Mouse (Mus musculus): ENCODE measurements around the gene Hadha. TPM values are rescaled to one million over a fixed set of nuclear protein-coding genes. Genes with fewer than 3 reads are reported as not detected.

Hadha gene
- polyA plus RNA-seq, 1 experiment from 2014 or later, result 213 TPM

DNA sequence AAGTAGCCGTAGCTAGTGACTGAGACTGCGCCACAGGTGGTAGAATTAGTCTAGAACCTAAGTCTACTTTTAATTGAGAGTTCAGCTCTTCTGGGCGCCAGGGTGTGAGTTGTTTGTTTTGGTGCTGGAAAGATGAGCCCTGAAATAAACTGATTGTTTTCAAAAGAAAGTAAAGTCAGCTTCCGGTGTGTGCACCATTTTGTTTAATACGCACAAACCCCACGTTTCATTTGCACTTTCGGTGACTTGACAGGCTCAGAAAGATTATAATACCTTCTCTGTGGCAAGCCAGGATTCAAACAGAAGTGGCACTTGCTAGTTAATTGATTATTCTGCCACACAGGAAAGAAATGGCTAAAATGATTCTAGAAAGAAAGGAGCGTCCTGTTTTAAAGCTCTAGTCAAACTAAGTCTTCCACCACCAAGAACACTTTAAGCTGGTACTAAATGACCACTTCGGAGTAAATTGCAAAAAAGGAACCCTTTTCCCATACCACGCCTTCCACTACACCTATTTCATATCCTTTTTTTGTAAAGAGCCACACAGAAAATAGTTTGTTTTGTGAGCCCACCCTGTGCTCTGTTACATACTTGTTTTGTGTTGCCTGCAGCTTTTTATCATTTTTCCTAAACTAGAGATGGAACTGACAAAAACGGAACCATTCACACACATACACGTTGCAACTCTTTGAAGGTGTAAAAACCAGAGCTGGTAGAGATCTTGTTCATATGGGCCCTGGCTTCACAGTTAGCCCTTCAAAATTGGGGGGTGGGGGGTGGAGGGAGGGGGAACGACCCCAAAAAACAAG is 1.1 kb upstream of the Hadha start:
- no peak for DNase-seq (ENCODE audit: low spot score)
- H3K9ac ChIP-seq (ENCODE audit: low read length), result peak overlapping the region; percentile 89
- 21% methylated on average over 13 of the region's 13 CpGs for WGBS
- H3K4me1 ChIP-seq (replicated peaks; ENCODE audit: control insufficient read depth, insufficient read depth), result no peaks in the 10 kb centered on the region
- no peaks in the 10 kb centered on the region for H3K36me3 ChIP-seq (ENCODE audit: control insufficient read depth, insufficient read depth, low read length)
- no peak for TF ChIP-seq EP300 (optimal IDR thresholded peaks at IDR 0.05)
- TF ChIP-seq CTCF (IDR thresholded peaks at IDR 0.05; ENCODE audit: low read depth), result peak; percentile 13; the same call in 1 of the 2 replicates
- no peaks in the 10 kb centered on the region for H3K27me3 ChIP-seq (ENCODE audit: control insufficient read depth, insufficient read depth, low read length)
- peak overlapping the region; percentile 70 for H3K4me2 ChIP-seq (replicated peaks; ENCODE audit: low read depth)
- no peaks in the 10 kb centered on the region for H3K9me3 ChIP-seq (ENCODE audit: control insufficient read depth, low read length)
- H3K27ac ChIP-seq (replicated peaks), result peak overlapping the region; percentile 95
- peak overlapping the region; percentile 88 for H3K4me3 ChIP-seq (ENCODE audit: low read depth, low read length)
- no peak for ATAC-seq (ENCODE audit: low FRiP score, low TSS enrichment)

DNA sequence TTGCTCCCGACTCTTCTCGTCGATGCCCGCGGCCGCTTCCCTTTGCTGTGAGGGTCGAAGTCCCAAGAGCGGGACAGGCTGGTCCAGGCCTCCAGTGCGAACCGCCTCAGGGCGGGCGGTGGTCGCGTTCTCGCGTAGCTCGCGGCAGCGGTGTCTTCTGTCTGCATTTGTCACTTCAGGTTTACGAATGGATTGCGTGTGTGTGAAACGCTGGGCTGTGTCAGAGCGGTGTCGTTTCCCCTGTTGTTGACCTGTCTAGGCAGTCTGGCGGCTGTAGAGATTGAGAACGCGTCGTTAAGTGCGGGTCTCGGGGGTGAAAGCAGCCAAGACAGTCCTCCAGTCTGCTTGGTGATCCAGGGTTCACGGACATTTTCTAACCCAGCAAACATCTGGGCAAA is 432 bp upstream of the Hadha start:
- TF ChIP-seq EP300 (optimal IDR thresholded peaks at IDR 0.05) (no peak), CTCF (IDR thresholded peaks at IDR 0.05; ENCODE audit: low read depth) (no peak)
- ATAC-seq (ENCODE audit: low FRiP score, low TSS enrichment), result peak; percentile 35
- H3K4me2 ChIP-seq (replicated peaks; ENCODE audit: low read depth), result peak overlapping the region; percentile 70
- peak overlapping the region; percentile 88 for H3K4me3 ChIP-seq (ENCODE audit: low read depth, low read length)
- 0% methylated on average over 31 of the region's 31 CpGs for WGBS
- no peaks in the 10 kb centered on the region for H3K27me3 ChIP-seq (ENCODE audit: control insufficient read depth, insufficient read depth, low read length)
- no peaks in the 10 kb centered on the region for H3K4me1 ChIP-seq (replicated peaks; ENCODE audit: control insufficient read depth, insufficient read depth)
- H3K9me3 ChIP-seq (ENCODE audit: control insufficient read depth, low read length), result no peaks in the 10 kb centered on the region
- H3K27ac ChIP-seq (replicated peaks), result peak overlapping the region; percentile 95
- H3K9ac ChIP-seq (ENCODE audit: low read length), result peak overlapping the region; percentile 89
- no peak for DNase-seq (ENCODE audit: low spot score)
- no peaks in the 10 kb centered on the region for H3K36me3 ChIP-seq (ENCODE audit: control insufficient read depth, insufficient read depth, low read length)

DNA sequence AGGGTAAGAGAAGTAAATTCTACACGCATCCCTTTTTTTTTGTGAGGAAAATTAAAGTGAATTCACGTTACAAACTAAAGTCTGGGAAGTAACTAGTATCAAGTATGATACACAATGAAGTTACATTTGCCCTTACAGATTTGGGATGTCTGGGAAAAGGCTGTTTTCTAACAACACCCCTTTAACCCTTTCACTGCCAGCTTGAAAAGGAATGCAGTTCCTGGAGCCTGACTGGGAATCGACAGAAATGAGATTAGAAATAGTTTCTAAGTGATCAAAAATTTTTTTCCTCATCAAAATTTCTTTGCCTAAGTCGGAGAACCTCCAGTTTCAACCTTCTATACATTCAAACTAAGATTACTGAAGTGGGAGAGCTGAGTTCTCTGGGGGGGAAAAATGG is 949 bp downstream of the Hadha start:
- WGBS, result 14% methylated on average over 4 of the region's 4 CpGs
- H3K4me2 ChIP-seq (replicated peaks; ENCODE audit: low read depth), result peak overlapping the region; percentile 70
- H3K9me3 ChIP-seq (ENCODE audit: control insufficient read depth, low read length), result no peaks in the 10 kb centered on the region
- H3K27me3 ChIP-seq (ENCODE audit: control insufficient read depth, insufficient read depth, low read length), result no peaks in the 10 kb centered on the region
- DNase-seq (ENCODE audit: low spot score) (no peak), ATAC-seq (ENCODE audit: low FRiP score, low TSS enrichment) (no peak)
- H3K4me3 ChIP-seq (ENCODE audit: low read depth, low read length), result peak overlapping the region; percentile 88
- peak overlapping the region; percentile 95; the same call in 1 of the 2 replicates for H3K27ac ChIP-seq (replicated peaks)
- no peak for TF ChIP-seq EP300 (optimal IDR thresholded peaks at IDR 0.05)
- no peak for TF ChIP-seq CTCF (IDR thresholded peaks at IDR 0.05; ENCODE audit: low read depth)
- 0 out of 2 replicates have a peak, but pooled peaks cover 3% of the 10 kb centered on the region for H3K36me3 ChIP-seq (ENCODE audit: control insufficient read depth, insufficient read depth, low read length)
- H3K4me1 ChIP-seq (replicated peaks; ENCODE audit: control insufficient read depth, insufficient read depth), result no peaks in the 10 kb centered on the region
- peak overlapping the region; percentile 89 for H3K9ac ChIP-seq (ENCODE audit: low read length)

DNA sequence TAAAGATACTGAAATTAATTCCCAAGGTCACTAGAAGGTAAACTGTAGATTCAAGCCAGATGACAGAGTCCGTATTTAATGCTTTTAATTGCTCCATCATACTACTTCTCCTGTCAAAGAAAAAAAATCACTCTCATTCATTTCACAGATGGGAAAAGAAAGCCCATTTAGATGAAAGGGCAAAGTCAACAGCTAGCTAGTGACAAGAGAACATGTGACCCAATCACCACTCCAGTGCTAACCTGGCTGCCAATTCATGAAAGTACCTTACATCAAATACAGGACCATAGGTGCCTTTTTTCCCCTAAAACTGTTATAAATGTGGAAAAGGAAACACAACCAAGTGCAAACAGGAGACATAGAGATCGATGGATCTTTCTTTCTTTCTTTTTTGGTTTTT is 1.7 kb downstream of the Hadha start:
- Histone ChIP-seq H3K4me2 (replicated peaks; ENCODE audit: low read depth) (0 out of 2 replicates have a peak overlapping the region, but pooled peaks have one; percentile 14), H3K9ac (ENCODE audit: low read length) (no peak overlapping the region), H3K4me1 (replicated peaks; ENCODE audit: control insufficient read depth, insufficient read depth) (no peaks in the 10 kb centered on the region), H3K9me3 (ENCODE audit: control insufficient read depth, low read length) (no peaks in the 10 kb centered on the region), H3K27me3 (ENCODE audit: control insufficient read depth, insufficient read depth, low read length) (no peaks in the 10 kb centered on the region), H3K36me3 (ENCODE audit: control insufficient read depth, insufficient read depth, low read length) (0 out of 2 replicates have a peak, but pooled peaks cover 3% of the 10 kb centered on the region), H3K27ac (replicated peaks) (no peak overlapping the region), H3K4me3 (ENCODE audit: low read depth, low read length) (no peak overlapping the region)
- DNase-seq (ENCODE audit: low spot score) (no peak), ATAC-seq (ENCODE audit: low FRiP score, low TSS enrichment) (no peak)
- 84% methylated on average over 2 of the region's 2 CpGs for WGBS
- TF ChIP-seq EP300 (optimal IDR thresholded peaks at IDR 0.05) (no peak), CTCF (IDR thresholded peaks at IDR 0.05; ENCODE audit: low read depth) (no peak)

DNA sequence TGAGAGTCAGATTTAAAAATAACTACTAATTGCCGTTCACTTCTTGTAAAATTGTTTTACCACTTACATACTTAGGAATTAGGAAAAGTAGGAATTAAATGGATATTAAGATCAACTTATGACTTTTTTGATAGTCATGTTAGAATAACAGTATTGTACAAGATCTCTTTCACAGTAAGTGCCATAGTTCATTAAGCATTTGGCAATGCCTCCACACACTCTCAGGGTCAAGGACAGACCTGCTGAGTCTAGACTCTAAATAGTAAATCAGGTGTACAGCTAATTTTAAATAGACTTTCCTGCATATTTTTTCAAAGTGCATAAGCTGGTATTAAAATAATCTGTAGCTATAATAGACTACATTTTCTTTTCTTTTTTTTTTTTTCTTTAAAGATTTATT is 2.5 kb downstream of the Hadha start:
- H3K4me2 ChIP-seq (replicated peaks; ENCODE audit: low read depth), result no peak overlapping the region
- H3K4me3 ChIP-seq (ENCODE audit: low read depth, low read length), result no peak overlapping the region
- 45% methylated on average over 1 of the region's 1 CpGs for WGBS
- no peaks in the 10 kb centered on the region for H3K9me3 ChIP-seq (ENCODE audit: control insufficient read depth, low read length)
- no peaks in the 10 kb centered on the region for H3K4me1 ChIP-seq (replicated peaks; ENCODE audit: control insufficient read depth, insufficient read depth)
- TF ChIP-seq EP300 (optimal IDR thresholded peaks at IDR 0.05) (no peak), CTCF (IDR thresholded peaks at IDR 0.05; ENCODE audit: low read depth) (no peak)
- ATAC-seq (ENCODE audit: low FRiP score, low TSS enrichment) (no peak), DNase-seq (ENCODE audit: low spot score) (no peak)
- H3K27ac ChIP-seq (replicated peaks), result no peak overlapping the region
- H3K9ac ChIP-seq (ENCODE audit: low read length), result no peak overlapping the region
- H3K36me3 ChIP-seq (ENCODE audit: control insufficient read depth, insufficient read depth, low read length), result 0 out of 2 replicates have a peak, but pooled peaks cover 3% of the 10 kb centered on the region
- no peaks in the 10 kb centered on the region for H3K27me3 ChIP-seq (ENCODE audit: control insufficient read depth, insufficient read depth, low read length)

DNA sequence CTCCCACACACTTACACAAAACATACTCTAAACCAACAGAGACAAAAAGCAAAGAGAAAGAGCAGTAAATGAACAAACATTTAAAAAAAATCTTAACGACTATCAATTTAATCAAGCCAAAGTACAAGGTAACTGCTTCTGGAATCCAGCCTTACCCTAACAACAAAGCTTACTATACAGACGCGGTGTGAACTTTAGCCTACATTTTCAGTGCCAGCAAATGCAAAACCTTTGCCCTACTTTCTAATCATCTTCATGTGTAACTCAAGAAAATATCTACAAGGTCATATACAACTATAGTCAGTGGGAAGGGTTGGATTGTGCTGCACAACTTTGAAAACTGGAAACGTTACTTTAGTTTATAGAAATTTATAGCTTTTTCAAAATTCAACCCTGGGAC is 3.0 kb downstream of the Hadha start:
- H3K9me3 ChIP-seq (ENCODE audit: control insufficient read depth, low read length), result no peaks in the 10 kb centered on the region
- no peak for TF ChIP-seq EP300 (optimal IDR thresholded peaks at IDR 0.05)
- TF ChIP-seq CTCF (IDR thresholded peaks at IDR 0.05; ENCODE audit: low read depth), result no peak
- DNase-seq (ENCODE audit: low spot score), result peak; percentile 54
- H3K27ac ChIP-seq (replicated peaks), result peak overlapping the region; percentile 58
- H3K36me3 ChIP-seq (ENCODE audit: control insufficient read depth, insufficient read depth, low read length), result 0 out of 2 replicates have a peak, but pooled peaks cover 3% of the 10 kb centered on the region
- peak; percentile 45 for ATAC-seq (ENCODE audit: low FRiP score, low TSS enrichment)
- peak overlapping the region; percentile 39 for H3K4me2 ChIP-seq (replicated peaks; ENCODE audit: low read depth)
- H3K9ac ChIP-seq (ENCODE audit: low read length), result no peak overlapping the region
- no peak overlapping the region for H3K4me3 ChIP-seq (ENCODE audit: low read depth, low read length)
- 53% methylated on average over 4 of the region's 4 CpGs for WGBS
- no peaks in the 10 kb centered on the region for H3K4me1 ChIP-seq (replicated peaks; ENCODE audit: control insufficient read depth, insufficient read depth)
- no peaks in the 10 kb centered on the region for H3K27me3 ChIP-seq (ENCODE audit: control insufficient read depth, insufficient read depth, low read length)
